Mouse (Mus musculus) limb, embryonic 13.5 days (tissue): ENCODE results near the gene Eif3b. TPM values are rescaled to one million over a fixed set of nuclear protein-coding genes. Genes with fewer than 3 reads are reported as not detected.

ENCODE experiments used
- microRNA-seq: library from miRNA; unstranded; fragments of <30 nt; microRNA quantifications from one replicate; pipeline ENCODE4, GENCODE M21; 2016
- polyA plus RNA-seq: library from polyadenylated mRNA; unstranded; fragments of >200 nt; fragmentation: Nextera tagmentation; extraction: Ambion mirVana; gene quantifications from 2 replicates; pipeline ENCODE4 v1.2.1, GENCODE M21; 2015

The Eif3b gene
- polyA plus RNA-seq, 1 experiment from 2014 or later = 101 TPM

Small RNA genes within 50 kb of the gene (microRNA-seq; reads per million reads assigned to microRNA genes)
- not detected for gene Mir7038

Other genes with a start within 250 kb of the Eif3b start
- gene Mad1l1, start 97.8 kb upstream of the Eif3b start, polyA plus RNA-seq = 51.1 and 52.6 TPM in 2 replicates
- 45.8 and 46.6 TPM in 2 replicates for gene Nudt1, start 97.7 kb upstream of the Eif3b start, polyA plus RNA-seq
- 23.2 and 24.1 TPM in 2 replicates for gene Mrm2, start 87.4 kb upstream of the Eif3b start, polyA plus RNA-seq
- gene Snx8, start 30.1 kb upstream of the Eif3b start, polyA plus RNA-seq = 23.7 and 25.8 TPM in 2 replicates
- not detected in 2 replicates for gene Gm4869, start 26.3 kb downstream of the Eif3b start, polyA plus RNA-seq
- gene Chst12, start 86.2 kb downstream of the Eif3b start, polyA plus RNA-seq = 20.4 and 21.2 TPM in 2 replicates
- not detected in 2 replicates for gene Grifin, start 145.7 kb downstream of the Eif3b start, polyA plus RNA-seq
- gene Lfng, start 188.0 kb downstream of the Eif3b start, polyA plus RNA-seq = 13.4 and 13.5 TPM in 2 replicates
- gene Ttyh3, start 229.7 kb downstream of the Eif3b start, polyA plus RNA-seq = 39.0 and 42.1 TPM in 2 replicates